Mouse (Mus musculus) ES-Bruce4 (cell line): ENCODE data around the gene Srpk1.

Experiments used
- CTCF ChIP-seq: IDR thresholded peaks from one replicate; pipeline ENCODE4 v1.8.1; 2011; ENCODE audit warnings: low read depth, low read length
- EP300 ChIP-seq: IDR thresholded peaks from 2 replicates; pipeline ENCODE4 v1.6.1; 2011; ENCODE audit warnings: low read depth, low read length; ENCODE audit not compliant: insufficient read depth
- POLR2A ChIP-seq: IDR thresholded peaks from one replicate; pipeline ENCODE4 v1.8.1; 2011; ENCODE audit warnings: low read length; ENCODE audit not compliant: insufficient read depth

GRCm38 (mm10) chr17:28637711-28638690, 15.5 kb upstream of the Srpk1 start:
- TF ChIP-seq POLR2A, result no peak
- no peak for TF ChIP-seq CTCF
- TF ChIP-seq EP300, result no peak
